Mouse (Mus musculus) macrophage (primary cell): ENCODE data around the gene Dnm1. TPM values are rescaled to one million over a fixed set of nuclear protein-coding genes. Genes with fewer than 3 reads are reported as not detected.

Source experiments
- H3K27ac ChIP-seq: fragments of 350-480 bp; formaldehyde crosslinking; 2 replicates; pipeline ENCODE4 v1.9.0; 2021
- H3K36me3 ChIP-seq: fragments of 350-480 bp; formaldehyde crosslinking; 2 replicates; pipeline ENCODE4 v1.9.0; 2021; ENCODE audit errors: inconsistent target
- H3K4me3 ChIP-seq: fragments of 350-480 bp; formaldehyde crosslinking; 2 replicates; pipeline ENCODE4 v1.9.0; 2021; ENCODE audit errors: inconsistent target
- H3K79me2 ChIP-seq: fragments of 350-480 bp; formaldehyde crosslinking; 2 replicates; pipeline ENCODE4 v1.9.0; 2021; ENCODE audit errors: inconsistent target
- WGBS: methylation state at CpG from one replicate; pipeline ENCODE4 v1.1.7; 2026; ENCODE audit warnings: inconsistent platforms; ENCODE audit not compliant: missing documents; 5-methylcytosine and 5-hydroxymethylcytosine counted together
- polyA plus RNA-seq: library from polyadenylated mRNA; stranded (reverse); fragments of 250-400 nt; gene quantifications from 3 replicates; pipeline ENCODE4 v1.2.4, GENCODE M21; 2018; ENCODE audit warnings: inconsistent platforms

The Dnm1 gene
- polyA plus RNA-seq, 1 experiment from 2014 or later, result 0.23 TPM

DNA sequence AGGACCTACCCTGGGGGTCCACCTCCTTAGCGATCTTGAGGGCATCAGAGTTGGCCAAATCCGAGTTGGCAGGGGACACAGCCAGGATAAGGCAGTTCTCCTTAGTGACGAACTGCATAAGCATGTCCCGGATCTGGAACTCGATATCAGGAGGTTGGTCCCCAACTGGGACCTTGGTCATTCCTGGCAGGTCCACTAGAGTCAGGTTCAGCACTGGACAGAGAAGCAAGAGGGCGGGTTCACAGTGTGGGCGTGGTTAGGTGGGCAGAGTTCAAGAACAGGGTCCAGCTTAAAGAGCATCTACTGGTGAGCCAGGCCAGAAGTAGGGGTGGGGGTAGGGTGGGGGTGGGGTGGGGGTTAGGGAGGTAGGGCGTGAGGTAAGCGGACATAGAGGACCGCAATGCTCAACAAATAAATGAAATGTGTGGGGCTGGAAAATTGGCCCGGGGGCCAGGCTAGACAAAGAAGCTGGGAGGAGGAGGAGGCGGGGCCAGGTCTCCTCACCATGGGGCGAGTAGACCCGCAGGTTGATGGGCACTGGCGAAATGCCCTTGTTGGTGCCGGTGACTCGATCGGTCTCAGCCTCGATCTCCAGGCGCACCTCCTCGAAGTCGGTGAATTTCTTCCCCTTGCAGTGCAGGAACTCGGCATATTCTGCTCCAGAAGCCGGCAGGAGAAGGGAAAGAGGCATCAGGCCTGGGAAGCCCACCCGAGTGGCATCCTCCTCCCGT, 13.1 kb downstream of the Dnm1 start:
- H3K27ac ChIP-seq, result no peak overlapping the region
- 53% methylated on average over 23 of the region's 26 CpGs for WGBS
- no peaks in the 10 kb centered on the region for H3K36me3 ChIP-seq
- no peak overlapping the region for H3K4me3 ChIP-seq
- H3K79me2 ChIP-seq, result no peaks in the 10 kb centered on the region

DNA sequence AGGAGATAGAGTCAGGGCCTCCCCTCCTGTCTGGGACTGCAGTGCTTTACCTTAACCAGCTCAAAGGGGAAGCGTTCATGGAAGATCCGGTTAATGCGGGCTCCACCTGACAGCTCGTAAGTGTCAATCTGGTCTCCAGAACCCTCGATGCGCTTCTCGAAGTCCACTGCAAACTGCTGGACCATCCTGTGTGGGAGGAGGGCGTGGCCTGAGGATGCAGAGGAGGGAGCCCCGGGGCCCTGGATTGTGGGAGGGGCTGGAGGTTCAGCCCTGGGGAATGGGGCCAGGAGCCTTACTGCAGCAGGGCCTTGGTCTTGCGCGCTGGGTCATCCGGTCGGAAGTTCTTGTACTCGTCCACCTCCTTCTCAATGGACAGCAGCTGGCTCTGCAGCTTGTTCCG, 17.2 kb downstream of the Dnm1 start:
- Histone ChIP-seq H3K79me2 (no peaks in the 10 kb centered on the region), H3K27ac (no peak overlapping the region), H3K36me3 (no peaks in the 10 kb centered on the region), H3K4me3 (no peak overlapping the region)
- 50% methylated on average over 15 of the region's 15 CpGs for WGBS

DNA sequence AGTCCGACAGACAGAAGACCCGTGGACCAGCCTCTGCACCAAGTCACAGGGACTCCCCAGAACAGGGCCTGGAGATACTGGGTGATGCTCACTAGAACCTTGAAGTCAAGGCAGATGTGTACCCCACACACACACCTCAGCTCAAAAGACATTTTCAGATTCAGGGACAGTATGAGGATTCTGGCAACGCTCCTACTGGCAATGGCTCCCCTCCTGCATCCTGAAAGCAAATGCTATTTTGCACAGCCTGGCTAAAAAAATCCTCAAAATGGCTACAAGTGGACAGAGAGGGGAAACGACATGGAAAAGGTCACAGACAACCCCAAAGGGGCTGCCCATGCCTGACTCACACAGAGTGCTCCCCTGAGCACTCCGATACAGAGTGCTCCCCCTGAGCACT, 21.0 kb downstream of the Dnm1 start:
- no peaks in the 10 kb centered on the region for H3K79me2 ChIP-seq
- 73% methylated on average over 4 of the region's 5 CpGs for WGBS
- H3K36me3 ChIP-seq, result no peaks in the 10 kb centered on the region
- no peak overlapping the region for H3K4me3 ChIP-seq
- H3K27ac ChIP-seq, result no peak overlapping the region

DNA sequence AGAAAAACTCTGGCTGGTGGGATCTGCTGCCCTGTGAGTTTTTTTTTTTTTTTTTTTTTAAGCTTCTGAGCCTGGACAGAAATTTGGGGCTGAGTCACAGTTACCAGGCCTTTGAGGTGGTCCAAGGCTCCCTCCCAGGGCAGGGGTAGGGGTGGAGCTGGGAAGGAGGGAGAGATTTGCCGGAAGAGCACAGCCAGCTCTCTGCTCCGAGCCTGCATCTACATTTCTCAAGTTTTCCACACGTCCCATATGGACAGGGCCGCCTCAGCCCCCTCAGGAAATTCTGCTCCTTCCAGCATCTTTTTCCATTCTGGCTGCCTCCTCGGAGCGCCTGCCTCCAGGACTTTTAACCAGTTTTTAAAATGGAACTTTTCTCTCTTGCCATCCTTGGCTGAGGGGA, 23.6 kb downstream of the Dnm1 start:
- Histone ChIP-seq H3K27ac (no peak overlapping the region), H3K4me3 (no peak overlapping the region), H3K79me2 (no peaks in the 10 kb centered on the region), H3K36me3 (no peaks in the 10 kb centered on the region)
- 86% methylated on average over 6 of the region's 6 CpGs for WGBS

DNA sequence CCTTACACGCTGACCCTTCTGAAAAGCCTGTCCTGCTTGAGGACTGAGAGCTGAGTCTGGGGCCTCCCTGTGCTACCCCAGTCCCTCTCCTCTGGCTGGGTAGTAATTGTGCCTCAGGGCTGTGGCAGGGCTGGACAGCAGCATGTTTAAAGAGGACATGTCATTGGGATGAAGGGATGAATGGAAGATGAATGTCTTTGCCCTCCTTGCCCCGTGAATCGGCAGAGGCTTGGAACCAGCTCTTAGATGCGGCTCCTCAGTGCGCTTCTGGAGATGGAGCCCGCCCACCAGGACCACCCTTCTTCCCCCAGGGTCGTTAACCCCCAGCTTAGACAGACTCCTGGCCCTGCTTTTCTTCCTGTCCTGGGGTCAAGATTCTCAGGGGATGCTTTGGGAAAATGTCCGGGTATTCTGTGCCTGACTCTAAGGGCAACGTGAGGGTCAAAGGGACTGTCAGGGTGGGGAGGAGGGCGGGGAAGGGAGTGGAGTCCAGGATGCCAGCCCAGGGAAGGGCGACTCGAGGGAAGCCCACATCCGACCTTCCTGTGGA, 24.2 kb downstream of the Dnm1 start:
- Histone ChIP-seq H3K27ac (no peak overlapping the region), H3K36me3 (no peaks in the 10 kb centered on the region), H3K4me3 (no peak overlapping the region), H3K79me2 (no peaks in the 10 kb centered on the region)
- 70% methylated on average over 13 of the region's 13 CpGs for WGBS

DNA sequence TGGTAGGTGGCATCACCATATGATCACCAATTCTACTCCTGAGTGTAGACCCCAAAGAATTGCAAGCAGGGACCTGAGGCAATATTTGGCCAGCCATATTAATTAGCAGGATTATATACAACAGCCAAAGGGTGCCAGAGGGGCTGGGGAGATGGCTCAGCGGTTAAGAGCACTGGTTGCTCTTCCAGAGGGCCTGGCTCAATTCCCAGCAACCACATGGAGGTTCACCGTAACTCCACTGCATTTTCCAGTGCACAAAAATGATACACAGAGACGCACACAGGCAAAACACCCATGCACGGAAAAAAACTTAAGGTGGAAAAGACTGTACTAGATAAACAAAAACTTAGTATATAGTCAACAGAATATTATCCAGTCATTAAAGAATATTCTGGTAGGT, 25.9 kb downstream of the Dnm1 start:
- 91% methylated on average over 4 of the region's 4 CpGs for WGBS

DNA sequence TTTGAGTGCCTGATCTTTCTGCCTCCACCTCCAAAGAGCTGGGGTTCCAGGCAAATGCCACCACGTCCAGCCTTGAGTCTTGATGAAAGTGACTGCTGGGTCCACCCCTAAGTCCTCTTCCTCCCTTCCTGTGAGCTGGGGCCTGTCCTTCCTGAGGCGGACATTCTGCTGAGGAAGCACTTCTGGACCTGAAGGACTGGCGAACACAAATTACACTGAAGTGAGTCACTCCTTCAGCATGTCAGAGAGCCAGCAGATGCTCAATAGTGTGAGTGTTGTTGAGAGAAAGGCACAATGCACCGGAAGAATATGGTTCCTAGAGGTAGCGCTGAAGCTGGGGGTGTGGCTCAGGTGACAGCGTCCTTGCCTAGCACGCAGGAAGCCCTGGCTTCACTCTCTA, 27.8 kb downstream of the Dnm1 start:
- Histone ChIP-seq H3K27ac (peak overlapping the region; percentile 16; the same call in 1 of the 2 replicates), H3K79me2 (no peaks in the 10 kb centered on the region), H3K36me3 (no peaks in the 10 kb centered on the region), H3K4me3 (no peak overlapping the region)
- 47% methylated on average over 7 of the region's 7 CpGs for WGBS

More for the DNA sequence above, 25.9 kb downstream of the Dnm1 start:
- Histone ChIP-seq H3K79me2 (no peaks in the 10 kb centered on the region), H3K4me3 (no peak overlapping the region), H3K36me3 (no peaks in the 10 kb centered on the region), H3K27ac (no peak overlapping the region)

DNA sequence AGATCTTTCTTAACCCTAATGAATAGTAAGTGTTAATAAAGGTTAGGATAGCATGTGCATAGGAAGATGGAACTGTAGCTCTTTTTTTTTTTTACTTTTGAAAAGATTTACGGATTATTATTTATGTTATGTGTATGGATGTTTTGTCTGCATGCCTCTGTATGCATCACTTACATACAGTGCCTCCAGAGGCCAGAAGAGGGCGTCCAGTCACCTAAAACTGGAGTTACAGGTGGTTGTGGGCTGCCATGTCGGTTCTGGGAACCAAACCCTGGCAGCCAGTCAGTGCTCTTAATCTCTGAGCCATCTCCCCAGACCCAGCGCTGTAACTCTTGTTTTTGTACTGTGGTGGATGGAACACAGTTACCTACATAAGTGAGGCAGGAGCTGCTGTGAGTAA, 28.8 kb downstream of the Dnm1 start:
- Histone ChIP-seq H3K36me3 (no peaks in the 10 kb centered on the region), H3K4me3 (no peak overlapping the region), H3K27ac (no peak overlapping the region), H3K79me2 (no peaks in the 10 kb centered on the region)
- WGBS, result 83% methylated on average over 4 of the region's 4 CpGs

DNA sequence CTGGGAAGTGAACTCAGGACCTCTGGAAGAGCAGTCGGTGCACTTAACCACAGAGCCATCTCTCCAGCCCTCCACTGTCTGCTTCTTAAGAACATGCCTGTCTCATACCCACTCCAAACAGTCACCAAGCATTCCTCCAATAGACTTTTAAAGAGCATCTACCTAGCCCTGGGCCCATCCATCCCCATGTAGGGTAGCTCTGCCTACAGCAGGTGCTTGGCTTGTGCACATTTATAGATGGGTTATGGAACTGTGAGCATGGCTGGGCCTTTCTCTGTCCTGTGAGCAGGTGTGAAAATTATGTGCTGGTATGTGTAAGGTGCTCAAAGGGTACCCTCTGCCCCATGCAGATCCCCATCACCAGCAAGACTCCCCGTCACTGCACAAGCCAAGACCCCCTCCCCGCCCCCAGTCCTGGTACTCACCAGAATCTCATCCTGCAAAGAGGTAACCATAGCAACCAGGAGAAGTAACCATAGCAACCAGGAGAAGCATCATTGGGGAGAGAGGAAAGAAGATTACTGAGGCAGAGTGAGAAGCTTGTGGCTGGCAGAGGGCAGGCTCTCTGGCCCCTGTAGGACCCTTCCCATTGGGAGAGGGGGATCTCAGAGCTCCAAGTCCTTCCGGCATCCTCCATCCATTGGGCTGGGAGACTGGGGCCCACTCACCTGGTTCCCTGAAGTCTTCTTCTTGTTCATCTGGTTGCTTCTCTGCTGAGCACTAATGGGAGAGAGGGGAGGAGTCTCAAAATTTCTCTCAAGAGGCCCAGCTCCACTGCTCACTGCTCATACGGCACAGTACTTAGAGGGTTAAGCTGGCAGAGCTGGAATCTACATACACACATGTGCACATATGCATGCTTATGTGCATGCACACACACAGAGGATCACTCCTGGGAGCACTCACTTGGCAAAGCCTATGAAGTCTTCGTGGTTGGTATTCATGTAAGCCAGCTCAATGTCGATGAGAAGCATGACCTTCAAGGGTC, 30.1 kb downstream of the Dnm1 start:
- no peak overlapping the region for H3K27ac ChIP-seq
- H3K79me2 ChIP-seq, result no peaks in the 10 kb centered on the region
- no peaks in the 10 kb centered on the region for H3K36me3 ChIP-seq
- 85% methylated on average over 7 of the region's 7 CpGs for WGBS
- no peak overlapping the region for H3K4me3 ChIP-seq

DNA sequence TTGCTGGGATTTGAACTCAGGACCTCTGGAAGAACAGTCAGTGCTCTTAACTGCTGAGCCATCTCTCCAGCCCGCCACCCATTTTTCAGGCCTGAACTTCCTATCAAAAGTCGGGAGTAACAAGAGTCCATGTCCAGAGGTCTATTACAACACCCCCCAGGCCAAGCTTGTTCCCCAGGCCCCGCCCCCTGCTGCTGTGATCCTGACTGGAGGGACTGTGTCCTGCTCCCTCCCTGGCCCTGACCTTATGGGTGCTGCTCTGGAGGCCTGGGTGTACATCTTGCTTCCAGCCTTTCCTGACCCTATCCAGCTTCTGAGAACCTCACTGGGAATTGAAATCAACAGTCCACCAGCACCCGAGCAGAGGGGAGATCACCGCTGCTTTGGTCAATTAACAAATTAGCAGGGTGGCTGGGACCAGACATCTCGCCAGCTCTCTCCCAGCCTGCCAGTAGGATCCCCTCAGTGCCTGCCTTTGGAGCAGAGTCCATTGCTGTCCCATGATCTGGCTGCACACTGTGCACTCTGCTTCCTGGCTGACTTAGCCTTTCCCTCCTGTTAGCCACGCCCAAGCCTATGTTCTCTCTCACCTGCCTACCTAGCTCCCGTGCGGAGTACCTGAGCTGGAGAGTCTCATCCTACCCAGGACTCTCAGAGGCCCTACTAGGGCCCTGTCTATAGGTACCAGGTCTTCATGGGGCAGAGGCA, 31.4 kb downstream of the Dnm1 start:
- H3K4me3 ChIP-seq, result no peak overlapping the region
- no peaks in the 10 kb centered on the region for H3K79me2 ChIP-seq
- WGBS, result 83% methylated on average over 9 of the region's 9 CpGs
- no peak overlapping the region for H3K27ac ChIP-seq
- no peaks in the 10 kb centered on the region for H3K36me3 ChIP-seq

DNA sequence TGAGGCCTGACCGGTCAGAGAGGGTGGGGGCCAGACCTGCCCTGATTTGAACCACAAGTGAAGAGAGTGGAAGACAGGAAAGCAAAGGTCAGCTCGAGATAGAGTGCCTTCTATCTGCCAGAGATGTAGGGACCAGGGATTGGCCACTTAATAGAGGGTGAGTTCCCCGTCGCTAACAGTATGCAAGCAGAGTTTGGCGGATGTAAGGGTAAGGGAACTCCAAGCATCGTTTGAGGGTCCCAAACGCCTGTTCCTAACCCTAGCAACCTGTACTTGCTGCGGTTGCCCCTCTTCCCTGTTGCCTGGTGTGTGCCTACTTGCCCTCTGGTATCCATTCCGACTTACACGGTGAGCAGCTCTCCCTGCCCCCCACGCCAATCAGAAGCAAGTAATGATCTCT, 32.4 kb downstream of the Dnm1 start:
- Histone ChIP-seq H3K79me2 (no peaks in the 10 kb centered on the region), H3K27ac (no peak overlapping the region), H3K36me3 (no peaks in the 10 kb centered on the region), H3K4me3 (no peak overlapping the region)
- 81% methylated on average over 11 of the region's 11 CpGs for whole genome bisulfite sequencing

DNA sequence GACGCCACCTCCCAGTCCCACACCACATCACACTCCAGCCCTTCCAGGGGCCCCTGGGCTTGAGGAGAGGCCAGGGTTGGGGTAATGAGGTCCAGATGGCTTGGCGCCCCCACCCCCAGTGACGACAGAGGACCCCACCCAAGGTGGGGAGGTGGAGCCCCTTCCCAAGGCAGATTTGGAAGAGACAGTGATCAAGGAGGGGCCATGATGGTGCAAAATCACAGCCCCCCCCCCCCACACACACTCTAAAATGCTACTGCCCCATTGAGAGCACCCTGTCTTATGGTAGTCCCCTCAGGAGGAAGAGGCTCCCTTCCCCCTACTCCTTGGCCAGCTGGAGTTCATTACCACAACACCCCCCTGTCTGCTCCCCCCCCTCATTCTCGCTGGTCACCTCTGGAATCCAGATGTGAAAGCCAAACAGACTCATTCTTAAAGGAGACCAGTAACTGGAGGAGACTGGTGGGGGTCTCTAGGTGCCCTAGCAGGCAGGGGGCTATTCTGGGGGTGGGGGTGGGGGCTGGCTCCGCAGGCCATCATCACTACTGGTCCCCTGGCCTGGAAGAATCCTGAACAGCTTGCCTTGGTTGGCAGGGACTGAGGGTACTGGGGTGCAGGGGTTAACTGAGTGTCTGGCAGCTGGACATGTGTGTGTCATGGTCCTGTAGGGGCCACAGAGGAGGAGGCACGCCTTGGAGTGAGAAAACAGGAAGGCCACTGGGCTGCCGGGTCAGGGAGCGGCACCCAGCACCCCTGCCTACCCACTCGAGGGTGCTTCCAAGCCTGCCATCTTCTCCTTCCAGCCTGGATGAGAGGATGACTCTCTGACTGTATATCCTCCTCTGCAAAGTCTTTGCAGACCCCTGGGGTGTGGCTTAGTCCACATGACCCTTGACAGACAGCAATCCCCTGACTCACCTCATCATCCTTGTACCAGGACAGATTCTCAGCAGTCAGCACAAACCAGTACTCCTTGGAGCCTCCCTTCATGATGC, 33.3 kb downstream of the Dnm1 start:
- Histone ChIP-seq H3K27ac (no peak overlapping the region), H3K4me3 (no peak overlapping the region), H3K36me3 (no peaks in the 10 kb centered on the region), H3K79me2 (no peaks in the 10 kb centered on the region)
- 56% methylated on average over 7 of the region's 9 CpGs for WGBS

DNA sequence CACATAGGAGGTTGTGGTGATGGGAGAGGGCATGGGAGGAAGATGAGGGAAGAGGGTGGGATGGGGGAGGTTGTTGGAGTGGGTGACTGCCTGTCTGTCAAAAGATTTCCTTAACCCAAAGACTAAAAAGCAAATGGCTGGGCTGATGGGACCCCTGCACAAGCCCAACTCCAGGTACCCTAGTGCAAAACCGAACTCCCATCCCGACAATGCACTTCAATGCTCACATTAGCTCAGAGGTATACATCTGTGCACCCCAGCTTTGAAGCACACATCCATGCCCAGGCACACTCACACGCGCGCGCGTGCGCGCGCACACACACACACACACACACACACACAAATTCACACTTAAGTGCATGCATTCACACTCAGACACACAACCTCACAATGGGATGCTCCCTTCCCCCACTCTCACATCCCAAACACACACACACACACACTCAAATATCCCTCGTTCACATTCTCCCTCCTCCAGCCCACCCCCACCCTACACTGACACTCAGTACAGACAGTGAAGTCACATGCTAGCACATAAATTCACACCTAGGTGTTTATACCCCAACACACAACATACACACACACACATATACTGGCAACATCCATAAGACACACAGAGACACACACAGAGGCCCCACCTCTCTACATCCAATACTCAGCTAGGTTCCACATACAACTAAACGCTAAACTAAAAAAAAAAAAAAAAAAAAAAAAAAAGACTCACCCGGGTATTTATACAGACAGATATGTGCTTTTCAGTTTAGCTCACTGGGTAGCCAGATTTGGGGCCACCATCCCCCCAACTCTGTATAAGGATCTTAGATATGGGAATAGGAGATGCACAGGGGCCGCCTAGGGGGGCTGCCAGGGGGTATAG, 34.2 kb downstream of the Dnm1 start:
- H3K4me3 ChIP-seq, result no peak overlapping the region
- 70% methylated on average over 14 of the region's 14 CpGs for WGBS

More for the DNA sequence above, 34.2 kb downstream of the Dnm1 start:
- Histone ChIP-seq H3K27ac (no peak overlapping the region), H3K36me3 (no peaks in the 10 kb centered on the region), H3K79me2 (no peaks in the 10 kb centered on the region)
